Mouse (Mus musculus) liver, adult 2 months (tissue): Measurements from ENCODE around the gene Ank.

Experiments used
- CTCF ChIP-seq: fragments of 200-500 bp; IDR thresholded peaks from 2 replicates; pipeline ENCODE4 v1.5.1; 2011; ENCODE audit warnings: low read depth, low read length, control low read depth
- POLR2A ChIP-seq: fragments of 200-500 bp; IDR thresholded peaks from 2 replicates; pipeline ENCODE4 v1.6.1; 2011; ENCODE audit warnings: low read length, control low read depth; ENCODE audit not compliant: insufficient read depth; ENCODE audit errors: extremely low read depth

DNA sequence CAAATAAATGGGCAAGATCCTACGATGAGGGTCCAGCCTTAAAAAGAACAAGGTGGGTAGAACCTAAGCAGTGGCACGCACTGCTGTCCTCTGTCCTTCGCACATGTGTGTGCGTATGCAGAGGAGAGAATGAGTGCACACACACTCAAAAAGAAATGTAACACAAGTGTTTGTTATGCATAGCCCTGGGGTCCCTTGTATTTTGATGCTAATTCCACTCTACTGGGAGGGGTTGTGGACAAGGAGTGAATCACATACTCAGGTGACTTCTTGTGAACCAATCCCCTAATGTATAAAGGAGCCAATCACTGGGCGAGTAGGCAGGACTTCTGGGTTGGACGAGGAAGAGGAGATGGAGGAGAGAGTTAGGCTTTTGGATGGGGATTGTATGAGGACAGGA, 44.9 kb upstream of the Ank start:
- TF ChIP-seq CTCF = no peak
- no peak for TF ChIP-seq POLR2A
